Mouse (Mus musculus): ENCODE results near the gene Exoc4. TPM values are rescaled to one million over a fixed set of nuclear protein-coding genes. Genes with fewer than 3 reads are reported as not detected.
A peak's percentile ranks its signal among the peaks of the same experiment; 100 is the strongest.

Gene Exoc4
- polyA plus RNA-seq, 1 experiment from 2014 or later: 38.8 TPM

DNA sequence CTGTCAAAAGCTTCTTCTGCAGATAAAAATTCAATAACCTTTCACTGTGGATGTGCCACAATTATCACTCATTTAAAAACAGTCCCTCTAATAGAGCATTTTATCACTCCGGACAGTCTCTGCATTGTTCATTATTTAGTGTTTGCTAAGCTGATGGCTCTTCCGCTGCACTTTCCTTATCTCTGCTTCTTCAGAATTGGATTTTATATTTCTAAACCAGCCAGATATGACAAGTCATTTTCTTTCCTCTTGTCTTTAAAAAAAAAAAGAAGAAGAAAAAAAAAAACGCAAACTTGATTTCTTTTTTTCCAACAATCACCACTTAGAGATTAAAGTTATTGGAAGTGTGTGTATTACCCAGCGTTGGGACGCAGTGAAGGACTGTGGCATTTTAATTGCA lies 624.1 kb downstream of the Exoc4 start:
- Histone ChIP-seq H3K36me3 (no peaks in the 10 kb centered on the region), H3K4me1 (peaks cover 18% of the 10 kb centered on the region), H3K27me3 (replicated peaks) (no peaks in the 10 kb centered on the region), H3K4me2 (no peak overlapping the region), H3K27ac (replicated peaks) (no peak overlapping the region), H3K9me3 (replicated peaks) (no peaks in the 10 kb centered on the region), H3K9ac (replicated peaks) (no peak overlapping the region), H3K4me3 (replicated peaks) (no peak overlapping the region)
- ATAC-seq (ENCODE audit: low FRiP score): no peak
- WGBS: 75% methylated on average over 5 of the region's 5 CpGs

DNA sequence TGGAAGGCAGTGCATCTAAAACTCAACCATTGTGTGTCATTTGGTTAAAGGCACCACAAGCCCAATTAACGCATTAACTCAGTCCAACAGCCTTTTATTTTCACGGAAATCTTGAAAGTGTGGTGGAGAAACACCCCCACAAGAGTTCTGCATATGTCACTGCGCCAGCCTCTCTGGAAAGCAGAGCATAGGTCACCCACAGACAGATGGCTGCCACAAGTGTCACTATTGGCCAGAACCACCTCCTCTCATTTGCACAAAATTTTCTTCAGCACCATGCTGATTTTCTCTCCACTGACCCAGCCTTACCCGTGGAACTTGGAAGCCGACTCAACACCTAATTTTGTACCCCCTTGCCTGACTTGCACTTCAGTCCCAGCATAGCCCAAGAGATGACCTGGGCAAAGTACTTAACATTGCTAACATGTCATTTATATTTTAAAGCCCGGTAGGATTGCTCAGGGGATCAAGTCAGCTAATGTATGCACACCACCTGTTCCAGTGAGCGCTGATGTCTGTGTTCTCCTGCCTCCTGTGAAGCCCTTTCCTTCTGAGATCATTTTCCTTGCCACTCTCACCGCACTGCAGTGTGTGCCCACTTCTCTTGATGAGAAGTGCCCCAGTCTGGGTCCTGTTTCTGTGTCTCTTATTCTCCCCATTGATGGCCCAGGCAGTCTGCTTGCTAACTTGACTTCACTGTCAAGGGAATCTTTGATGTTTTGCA lies 625.6 kb downstream of the Exoc4 start:
- Histone ChIP-seq H3K9me3 (replicated peaks) (no peaks in the 10 kb centered on the region), H3K36me3 (no peaks in the 10 kb centered on the region), H3K27ac (replicated peaks) (no peak overlapping the region), H3K4me1 (peaks cover 18% of the 10 kb centered on the region), H3K4me2 (no peak overlapping the region), H3K9ac (replicated peaks) (no peak overlapping the region), H3K27me3 (replicated peaks) (no peaks in the 10 kb centered on the region), H3K4me3 (replicated peaks) (no peak overlapping the region)
- WGBS: 61% methylated on average over 8 of the region's 8 CpGs
- no peak for ATAC-seq (ENCODE audit: low FRiP score)

DNA sequence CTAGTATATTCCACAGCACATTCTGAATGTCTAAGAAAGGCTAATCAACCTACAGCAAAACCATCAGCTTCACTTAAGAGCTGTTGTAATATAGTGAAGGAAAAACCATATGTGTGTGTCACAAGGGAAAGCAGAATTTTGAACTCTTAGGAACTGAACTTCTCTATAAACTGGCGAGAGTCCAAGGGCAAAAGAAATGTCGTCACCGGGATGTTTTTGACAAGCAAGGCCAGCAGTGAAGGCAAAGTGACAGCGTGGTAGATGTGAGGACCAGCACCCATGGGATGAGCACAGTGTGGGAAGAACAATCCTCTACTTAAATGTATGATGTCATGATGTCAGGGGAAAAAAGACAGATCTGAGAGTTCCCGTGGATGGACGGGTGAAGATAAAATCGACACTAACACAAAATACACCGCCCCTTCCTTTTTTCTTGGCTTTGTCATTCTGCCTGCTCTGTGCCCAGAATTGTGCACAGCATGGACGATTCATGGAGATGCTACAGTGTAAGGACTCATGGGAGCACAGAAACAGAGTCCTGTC lies 635.3 kb downstream of the Exoc4 start:
- H3K4me1 ChIP-seq: peaks cover 4% of the 10 kb centered on the region
- ATAC-seq (ENCODE audit: low FRiP score): no peak
- whole genome bisulfite sequencing: 84% methylated on average over 9 of the region's 9 CpGs
- H3K36me3 ChIP-seq: no peaks in the 10 kb centered on the region
- H3K9ac ChIP-seq (replicated peaks): no peak overlapping the region
- H3K27me3 ChIP-seq (replicated peaks): no peaks in the 10 kb centered on the region
- H3K27ac ChIP-seq (replicated peaks): no peak overlapping the region
- no peaks in the 10 kb centered on the region for H3K9me3 ChIP-seq (replicated peaks)
- H3K4me2 ChIP-seq: no peak overlapping the region
- H3K4me3 ChIP-seq (replicated peaks): no peak overlapping the region

- Histone ChIP-seq H3K27ac (replicated peaks) (no peak overlapping the region), H3K4me1 (peaks cover 4% of the 10 kb centered on the region), H3K9me3 (replicated peaks) (no peaks in the 10 kb centered on the region), H3K36me3 (no peaks in the 10 kb centered on the region), H3K4me2 (no peak overlapping the region), H3K9ac (replicated peaks) (no peak overlapping the region), H3K27me3 (replicated peaks) (no peaks in the 10 kb centered on the region), H3K4me3 (replicated peaks) (no peak overlapping the region)
- no peak for ATAC-seq (ENCODE audit: low FRiP score)
- WGBS: 93% methylated on average over 2 of the region's 2 CpGs
Observed at GRCm38 (mm10) chr6:33886941-33887340, 638.1 kb downstream of the Exoc4 start.

- no peak overlapping the region for H3K9ac ChIP-seq (replicated peaks)
- H3K4me1 ChIP-seq: no peaks in the 10 kb centered on the region
- no peaks in the 10 kb centered on the region for H3K9me3 ChIP-seq (replicated peaks)
- no peaks in the 10 kb centered on the region for H3K36me3 ChIP-seq
- no peak overlapping the region for H3K4me2 ChIP-seq
- H3K4me3 ChIP-seq (replicated peaks): no peak overlapping the region
- H3K27ac ChIP-seq (replicated peaks): no peak overlapping the region
- no peaks in the 10 kb centered on the region for H3K27me3 ChIP-seq (replicated peaks)
- WGBS: 67% methylated on average over 1 of the region's 1 CpGs
- ATAC-seq (ENCODE audit: low FRiP score): no peak
Observed at GRCm38 (mm10) chr6:33890926-33891325, 642.0 kb downstream of the Exoc4 start.

- no peaks in the 10 kb centered on the region for H3K36me3 ChIP-seq
- H3K27ac ChIP-seq (replicated peaks): no peak overlapping the region
- 62% methylated on average over 2 of the region's 2 CpGs for WGBS
- H3K4me3 ChIP-seq (replicated peaks): no peak overlapping the region
- no peak overlapping the region for H3K4me2 ChIP-seq
- no peaks in the 10 kb centered on the region for H3K4me1 ChIP-seq
- no peak overlapping the region for H3K9ac ChIP-seq (replicated peaks)
- no peaks in the 10 kb centered on the region for H3K27me3 ChIP-seq (replicated peaks)
- H3K9me3 ChIP-seq (replicated peaks): no peaks in the 10 kb centered on the region
- ATAC-seq (ENCODE audit: low FRiP score): no peak
Observed at GRCm38 (mm10) chr6:33892142-33892541, 643.3 kb downstream of the Exoc4 start.

DNA sequence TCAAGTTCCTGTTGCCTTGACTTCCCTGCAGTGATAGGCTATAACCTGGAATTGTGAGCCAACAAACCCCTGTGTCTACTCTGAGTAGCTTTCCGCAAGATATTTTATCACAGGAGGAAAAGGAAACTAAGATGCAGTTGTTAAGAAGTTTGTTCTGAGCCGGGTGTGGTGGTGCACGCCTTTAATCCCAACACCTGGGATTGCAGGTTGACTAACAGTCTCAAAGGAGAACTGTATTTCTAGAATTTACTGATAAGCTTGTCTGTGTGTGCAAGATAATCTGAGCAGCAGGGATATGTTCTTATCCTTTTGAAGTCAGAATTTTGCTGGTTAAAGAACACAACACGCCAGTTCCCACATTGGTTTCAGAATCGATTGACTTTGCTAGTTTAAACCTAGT lies 651.1 kb downstream of the Exoc4 start:
- H3K27ac ChIP-seq (replicated peaks): no peak overlapping the region
- 97% methylated on average over 5 of the region's 5 CpGs for WGBS

DNA sequence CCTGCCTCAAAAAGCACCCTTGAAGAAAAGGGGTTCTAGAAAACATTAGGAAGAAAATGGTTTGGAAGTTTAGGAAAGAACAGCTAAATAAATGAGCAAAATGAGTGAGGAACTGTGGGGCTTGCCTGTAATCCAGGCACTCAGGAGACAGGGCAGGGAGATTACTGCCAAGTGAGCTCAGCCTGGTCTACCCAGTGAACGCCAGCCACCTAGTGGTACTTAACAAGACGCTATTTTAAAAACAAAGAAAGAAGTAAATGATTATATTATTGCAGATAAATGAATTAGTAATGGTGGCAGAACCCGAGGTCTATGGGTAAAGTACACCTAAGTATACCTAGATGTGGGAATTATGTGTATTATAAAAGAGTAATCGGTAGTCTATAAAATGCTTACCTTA lies 651.7 kb downstream of the Exoc4 start:
- Histone ChIP-seq H3K9me3 (replicated peaks) (no peaks in the 10 kb centered on the region), H3K9ac (replicated peaks) (no peak overlapping the region), H3K27me3 (replicated peaks) (no peaks in the 10 kb centered on the region), H3K4me3 (replicated peaks) (no peak overlapping the region), H3K36me3 (no peaks in the 10 kb centered on the region), H3K4me2 (no peak overlapping the region), H3K4me1 (no peaks in the 10 kb centered on the region), H3K27ac (replicated peaks) (no peak overlapping the region)
- 82% methylated on average over 4 of the region's 4 CpGs for WGBS
- ATAC-seq (ENCODE audit: low FRiP score): no peak

More for the DNA sequence above, 651.1 kb downstream of the Exoc4 start:
- Histone ChIP-seq H3K36me3 (no peaks in the 10 kb centered on the region), H3K9me3 (replicated peaks) (no peaks in the 10 kb centered on the region), H3K9ac (replicated peaks) (no peak overlapping the region), H3K4me1 (no peaks in the 10 kb centered on the region), H3K4me3 (replicated peaks) (no peak overlapping the region), H3K4me2 (no peak overlapping the region), H3K27me3 (replicated peaks) (no peaks in the 10 kb centered on the region)
- no peak for ATAC-seq (ENCODE audit: low FRiP score)

DNA sequence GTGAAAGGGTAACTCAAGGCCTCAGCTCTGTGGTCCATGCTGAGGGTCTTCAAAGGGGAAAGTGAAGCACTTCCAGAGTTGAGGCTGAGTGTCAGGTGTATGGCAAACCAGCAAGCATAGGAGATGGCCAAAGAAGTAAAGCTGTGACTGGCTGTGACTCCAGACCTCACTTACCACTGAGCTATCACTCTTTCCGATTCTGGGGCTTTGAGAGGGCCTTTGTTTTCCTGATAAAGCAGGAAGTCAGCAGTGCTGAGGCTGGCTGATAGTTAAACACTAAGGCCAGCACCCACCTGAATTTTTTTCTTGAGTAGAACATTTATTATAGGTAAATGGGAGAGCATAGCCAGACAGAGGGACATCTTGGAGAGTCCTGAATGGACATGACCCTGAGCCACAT lies 656.2 kb downstream of the Exoc4 start:
- Histone ChIP-seq H3K9ac (replicated peaks) (no peak overlapping the region), H3K27me3 (replicated peaks) (no peaks in the 10 kb centered on the region), H3K4me2 (no peak overlapping the region), H3K27ac (replicated peaks) (no peak overlapping the region), H3K36me3 (no peaks in the 10 kb centered on the region), H3K4me3 (replicated peaks) (no peak overlapping the region), H3K4me1 (no peaks in the 10 kb centered on the region), H3K9me3 (replicated peaks) (no peaks in the 10 kb centered on the region)
- 63% methylated on average over 1 of the region's 1 CpGs for WGBS
- ATAC-seq (ENCODE audit: low FRiP score): no peak

DNA sequence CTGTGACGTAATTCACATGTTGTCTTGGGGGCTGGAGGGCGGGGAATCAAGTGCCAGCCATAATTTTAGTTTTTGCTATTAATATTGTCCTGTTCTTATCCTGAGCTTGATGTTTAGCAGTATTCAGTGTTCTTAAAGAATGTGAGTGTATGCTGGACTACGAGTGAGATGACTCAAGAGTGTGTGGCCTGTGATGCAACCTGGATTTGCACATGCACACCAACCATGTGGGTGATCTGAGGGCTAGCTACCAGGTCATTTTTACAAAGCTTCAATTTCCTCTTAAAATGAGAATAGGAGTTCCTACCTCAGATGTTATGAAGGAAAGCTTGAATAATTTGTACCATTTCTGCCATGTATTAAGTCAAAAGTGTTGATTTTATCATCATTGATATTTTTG lies 661.8 kb downstream of the Exoc4 start:
- Histone ChIP-seq H3K4me3 (replicated peaks) (no peak overlapping the region), H3K4me1 (peaks cover 11% of the 10 kb centered on the region), H3K4me2 (no peak overlapping the region), H3K27me3 (replicated peaks) (no peaks in the 10 kb centered on the region), H3K27ac (replicated peaks) (no peak overlapping the region), H3K9ac (replicated peaks) (no peak overlapping the region), H3K9me3 (replicated peaks) (no peaks in the 10 kb centered on the region), H3K36me3 (no peaks in the 10 kb centered on the region)
- WGBS: 95% methylated on average over 3 of the region's 3 CpGs
- no peak for ATAC-seq (ENCODE audit: low FRiP score)

DNA sequence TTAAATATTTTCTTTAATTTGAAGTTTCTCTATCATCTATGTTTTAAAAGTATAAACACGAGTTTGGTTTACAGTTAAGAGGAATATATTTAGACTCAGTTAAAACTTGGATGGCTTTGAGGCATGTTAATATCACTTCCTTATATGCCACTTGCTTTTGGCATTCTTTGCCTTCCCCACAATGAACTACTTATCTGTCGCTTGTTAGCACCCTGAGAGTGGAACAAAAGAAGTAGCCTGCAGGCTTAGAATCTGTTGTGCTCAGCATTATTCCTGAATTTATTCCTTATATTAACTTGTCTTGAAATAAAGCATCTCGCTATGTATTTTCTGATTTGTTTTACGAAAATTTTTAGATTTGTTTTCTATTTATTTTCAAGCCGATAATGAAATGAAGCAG lies 664.2 kb downstream of the Exoc4 start:
- WGBS: 67% methylated on average over 5 of the region's 5 CpGs
- H3K4me1 ChIP-seq: peaks cover 11% of the 10 kb centered on the region
- H3K36me3 ChIP-seq: no peaks in the 10 kb centered on the region
- H3K9me3 ChIP-seq (replicated peaks): no peaks in the 10 kb centered on the region
- no peak overlapping the region for H3K9ac ChIP-seq (replicated peaks)
- H3K27ac ChIP-seq (replicated peaks): no peak overlapping the region
- no peak for ATAC-seq (ENCODE audit: low FRiP score)
- H3K4me2 ChIP-seq: no peak overlapping the region
- H3K4me3 ChIP-seq (replicated peaks): no peak overlapping the region
- no peaks in the 10 kb centered on the region for H3K27me3 ChIP-seq (replicated peaks)

DNA sequence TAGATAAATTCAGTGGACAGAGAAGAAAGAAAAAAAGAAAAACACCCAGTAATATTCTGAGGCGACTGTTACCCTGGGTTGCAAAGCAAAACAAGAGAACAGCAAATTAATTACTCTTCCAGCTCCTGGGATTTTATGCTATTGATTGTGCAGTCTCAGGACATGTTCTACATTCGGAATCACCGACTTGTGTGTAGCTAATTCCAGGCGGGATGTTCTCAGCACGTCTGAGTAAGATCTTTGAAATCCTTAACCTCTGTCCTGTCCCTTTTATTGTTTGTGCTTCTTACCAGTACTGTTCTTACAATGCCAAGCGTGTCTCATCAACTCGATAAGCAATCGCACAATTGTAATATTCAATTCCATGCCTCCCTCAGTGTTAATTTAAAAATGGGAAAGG lies 664.6 kb downstream of the Exoc4 start:
- WGBS: 34% methylated on average over 8 of the region's 8 CpGs
- no peaks in the 10 kb centered on the region for H3K27me3 ChIP-seq (replicated peaks)
- 0 out of 2 replicates have a peak overlapping the region, but pooled peaks have one; percentile 41 for H3K27ac ChIP-seq (replicated peaks)
- no peaks in the 10 kb centered on the region for H3K9me3 ChIP-seq (replicated peaks)
- H3K4me3 ChIP-seq (replicated peaks): no peak overlapping the region
- peaks cover 11% of the 10 kb centered on the region for H3K4me1 ChIP-seq
- H3K36me3 ChIP-seq: no peaks in the 10 kb centered on the region
- H3K4me2 ChIP-seq: no peak overlapping the region
- no peak overlapping the region for H3K9ac ChIP-seq (replicated peaks)
- ATAC-seq (ENCODE audit: low FRiP score): no peak

Measured in neural tube, embryonic 15.5 days (tissue).